Mouse (Mus musculus) heart, postnatal 10 days (tissue): ENCODE data around the gene Matk. TPM values are rescaled to one million over a fixed set of nuclear protein-coding genes. Genes with fewer than 3 reads are reported as not detected.

Experiments
- DNase-seq, 2 experiments: peaks; one replicate each; pipeline ENCODE4 v3.0.0; 2021
- intact Hi-C: fragments of 180-260 bp; cut with DNase I; formaldehyde crosslinking; loops from one replicate; pipeline ENCODE4 v1.15.1; 2025
- total RNA-seq, 2 experiments: library from RNA; stranded (reverse); gene quantifications; 2 replicates each; pipeline ENCODE4 v1.2.3; 2021

Gene Matk
- total RNA-seq, 2 experiments from 2014 or later: 0.27 to 0.38 TPM

GRCm38 (mm10) chr10:81240876-81241275 lies 11.9 kb upstream of the Matk start:
- DNase-seq: peak in 1 of 2 experiments; percentile 74
- intact Hi-C loops: no loop called here

- no peak for DNase-seq
- intact Hi-C loops: no loop called here
Measured at GRCm38 (mm10) chr10:81242021-81242420, 10.7 kb upstream of the Matk start.

GRCm38 (mm10) chr10:81244146-81244545 lies 8.6 kb upstream of the Matk start:
- DNase-seq: no peak
- intact Hi-C loops: no loop called here

GRCm38 (mm10) chr10:81244595-81244994 lies 8.1 kb upstream of the Matk start:
- intact Hi-C loops: no loop called here
- peak; percentile 83 to 92 for DNase-seq

- intact Hi-C loops: no loop called here
- no peak for DNase-seq
Measured at GRCm38 (mm10) chr10:81245166-81245565, 7.6 kb upstream of the Matk start.

- intact Hi-C loops: no loop called here
- no peak for DNase-seq
Measured at GRCm38 (mm10) chr10:81247804-81248203, 4.9 kb upstream of the Matk start.

GRCm38 (mm10) chr10:81249442-81249841 lies 3.3 kb upstream of the Matk start:
- no peak for DNase-seq
- intact Hi-C loops: no loop called here

GRCm38 (mm10) chr10:81254886-81255285 lies 2.2 kb downstream of the Matk start:
- intact Hi-C loops: no loop called here
- DNase-seq: no peak

GRCm38 (mm10) chr10:81257158-81258039 lies 4.7 kb downstream of the Matk start:
- DNase-seq: no peak
- intact Hi-C loops: no loop called here

- intact Hi-C loops: no loop called here
- no peak for DNase-seq
Measured at GRCm38 (mm10) chr10:81259225-81259884, 6.6 kb downstream of the Matk start.

GRCm38 (mm10) chr10:81261025-81261424 lies 8.3 kb downstream of the Matk start:
- intact Hi-C loops: no loop called here
- DNase-seq: no peak

- intact Hi-C loops: no loop called here
- no peak for DNase-seq
Measured at GRCm38 (mm10) chr10:81265540-81265939, 12.8 kb downstream of the Matk start.

GRCm38 (mm10) chr10:81266211-81267105 lies 13.7 kb downstream of the Matk start, which contains the start of the genes Mrpl54 and Apba3:
Mrpl54 (minus strand) TSS chr10:81266934.
Apba3 (plus strand) TSS chr10:81266960.
- peak; percentile 98 for DNase-seq
- intact Hi-C loops: no loop called here

GRCm38 (mm10) chr10:81268056-81268455 lies 15.3 kb downstream of the Matk start:
- intact Hi-C loops: no loop called here
- peak; percentile 91 to 93 for DNase-seq

GRCm38 (mm10) chr10:81268643-81269412 lies 16.1 kb downstream of the Matk start:
- DNase-seq: no peak
- intact Hi-C loops: no loop called here

GRCm38 (mm10) chr10:81272356-81272755 lies 19.6 kb downstream of the Matk start:
- DNase-seq: no peak
- intact Hi-C loops: no loop called here

GRCm38 (mm10) chr10:81273842-81274241 lies 21.1 kb downstream of the Matk start:
- intact Hi-C loops: no loop called here
- no peak for DNase-seq

GRCm38 (mm10) chr10:81277676-81278075 lies 24.9 kb downstream of the Matk start:
- DNase-seq: no peak
- intact Hi-C loops: no loop called here

GRCm38 (mm10) chr10:81279496-81279895 lies 26.8 kb downstream of the Matk start:
- intact Hi-C loops: no loop called here
- DNase-seq: no peak

GRCm38 (mm10) chr10:81284189-81284588 lies 31.5 kb downstream of the Matk start:
- no peak for DNase-seq
- intact Hi-C loops: no loop called here
